Mouse (Mus musculus) adrenal gland, adult (tissue): ENCODE measurements around the gene U90926.

Source experiments
- DNase-seq, 2 experiments: peaks; one replicate each; pipeline ENCODE4 v3.0.0; 2022 to 2023; ENCODE audit warnings: low spot score in 1 of 2; ENCODE audit not compliant: inconsistent age in 2 of 2

Gene U90926

DNA sequence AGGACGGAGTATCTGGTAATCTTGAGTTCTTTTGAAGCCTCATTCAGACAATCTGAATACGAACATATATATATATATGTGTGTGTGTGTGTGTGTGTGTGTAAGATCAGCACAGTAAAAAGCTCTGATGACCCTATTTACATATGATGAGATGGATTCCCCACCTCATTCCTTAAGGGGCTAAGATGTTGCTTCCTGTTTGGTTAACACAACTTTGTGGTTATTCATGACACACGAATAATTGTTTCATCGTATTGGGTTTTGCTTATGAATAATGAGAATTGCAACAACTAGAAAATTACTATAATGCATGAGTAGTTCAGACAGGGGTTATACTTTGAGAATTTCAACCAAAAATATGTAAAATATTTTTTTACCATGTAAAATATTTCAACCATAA, at the start of gene U90926:
Gene U90926 (minus strand): TSS at position 101 of the 400 bp plus-strand sequence.
- no peak for DNase-seq

DNA sequence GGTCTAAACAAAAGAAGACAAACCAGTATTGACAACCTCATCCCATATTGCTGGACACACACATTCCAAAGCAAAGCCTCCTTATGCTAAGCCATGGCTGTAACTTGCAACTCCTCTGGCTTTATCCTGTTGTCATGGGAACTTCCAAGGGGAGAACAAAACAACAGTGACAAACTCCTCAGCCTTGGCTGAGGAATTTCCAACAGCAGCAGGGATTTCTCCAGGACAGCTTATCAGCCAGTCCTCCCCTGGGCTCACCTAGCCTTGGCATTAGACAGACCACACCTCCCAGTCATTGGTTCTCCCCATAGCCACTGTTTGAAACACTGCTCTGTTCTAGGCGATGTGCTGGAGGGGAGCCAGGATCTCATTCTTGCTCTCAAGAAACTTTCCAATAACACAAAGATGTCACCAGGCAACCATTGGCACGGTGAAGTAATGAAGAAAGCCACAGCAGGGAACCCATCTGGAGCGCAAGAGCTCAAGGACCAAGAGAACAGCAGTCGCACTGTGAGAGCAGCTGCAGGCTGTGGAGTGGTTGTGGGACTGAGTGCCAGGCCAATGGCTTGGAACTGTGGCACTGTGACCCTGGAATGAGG, 48.7 kb upstream of the U90926 start:
- DNase-seq = peak; percentile 66 to 89

DNA sequence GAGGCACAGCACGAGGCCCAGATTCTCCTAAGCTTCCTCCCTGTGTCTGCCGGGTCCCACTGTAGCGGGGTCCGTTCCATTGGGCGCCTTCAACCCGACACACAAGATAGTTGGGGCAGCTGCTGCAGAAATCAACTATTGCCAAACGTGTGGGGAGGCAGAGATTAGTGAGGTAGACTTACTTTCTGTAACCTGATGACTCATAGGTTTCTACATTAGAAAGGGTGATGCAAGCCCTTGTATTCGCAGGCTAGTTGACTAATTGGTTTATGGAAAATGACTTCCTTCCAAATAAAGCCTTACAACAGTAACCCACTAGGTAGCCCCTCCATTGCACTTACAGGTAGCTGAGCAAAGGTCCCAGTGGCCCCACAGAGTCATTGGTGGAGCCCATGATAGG, 47.4 kb upstream of the U90926 start:
- DNase-seq = peak in 1 of 2 experiments; percentile 44

DNA sequence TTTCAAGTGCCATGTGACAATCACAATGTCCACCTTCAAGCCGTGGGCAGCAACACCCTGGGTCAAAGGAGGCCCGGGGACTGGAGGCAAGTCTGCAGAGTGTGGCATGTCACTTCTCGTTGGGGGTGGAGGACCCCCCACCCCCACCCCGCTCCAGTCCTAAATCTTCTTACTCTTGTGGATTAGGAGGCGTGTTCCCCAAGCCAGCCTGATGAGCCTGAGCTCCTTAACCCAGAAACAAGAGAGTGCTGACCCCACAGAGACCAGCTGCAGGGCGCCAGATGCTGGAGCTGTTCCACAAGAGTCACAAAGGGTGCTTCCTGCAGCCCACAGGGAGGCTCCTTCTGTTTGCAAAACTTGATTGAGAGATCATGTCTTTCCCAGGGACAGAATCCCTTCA, 41.0 kb upstream of the U90926 start, which contains the start of gene Ppef2:
Gene Ppef2 (minus strand): TSS at position 61 of the 400 bp plus-strand sequence.
- no peak for DNase-seq

DNA sequence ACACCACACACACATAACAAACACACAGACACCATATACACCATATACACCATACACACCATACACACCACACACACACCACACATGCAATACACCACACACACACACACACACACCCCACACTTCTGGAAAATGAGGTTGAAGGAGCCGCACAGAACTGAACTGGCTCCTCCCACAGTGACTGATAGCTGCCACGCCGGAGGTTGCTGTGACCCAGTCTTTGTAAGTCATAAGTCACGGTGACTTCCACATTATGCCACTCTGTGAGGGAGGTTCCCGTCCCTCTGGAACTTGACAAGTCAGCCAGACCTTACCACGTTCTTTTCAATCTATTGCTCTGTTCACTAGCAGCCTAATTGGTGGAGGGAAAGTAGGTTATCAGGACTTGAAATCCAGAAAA, 39.3 kb upstream of the U90926 start:
- DNase-seq = no peak

DNA sequence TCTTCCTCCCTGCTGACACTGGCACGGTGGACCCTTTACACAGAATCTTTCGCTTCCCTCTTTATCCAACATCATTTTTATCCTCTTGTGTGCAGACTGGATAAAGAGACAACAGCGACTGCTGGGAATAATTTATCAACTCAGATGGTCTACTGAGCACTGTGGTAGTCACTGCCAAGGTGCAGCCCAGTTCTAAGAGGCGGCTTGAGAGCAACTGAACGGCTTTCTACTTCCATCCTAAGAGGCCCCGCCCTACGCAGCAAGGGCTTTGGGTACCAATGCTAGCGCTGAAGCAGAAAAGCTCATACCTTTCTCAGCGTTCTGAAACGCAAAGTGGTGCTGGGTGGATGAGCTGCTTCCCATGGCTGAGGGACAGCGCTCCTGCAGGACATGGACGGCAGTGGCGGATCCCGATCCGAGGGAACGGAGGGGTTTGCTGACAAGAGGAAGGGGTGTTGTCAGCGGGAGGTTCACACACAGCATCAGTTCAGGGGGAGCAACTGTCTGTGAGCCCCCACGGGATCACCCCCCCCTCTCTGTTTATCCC, 37.7 kb upstream of the U90926 start:
- no peak for DNase-seq

DNA sequence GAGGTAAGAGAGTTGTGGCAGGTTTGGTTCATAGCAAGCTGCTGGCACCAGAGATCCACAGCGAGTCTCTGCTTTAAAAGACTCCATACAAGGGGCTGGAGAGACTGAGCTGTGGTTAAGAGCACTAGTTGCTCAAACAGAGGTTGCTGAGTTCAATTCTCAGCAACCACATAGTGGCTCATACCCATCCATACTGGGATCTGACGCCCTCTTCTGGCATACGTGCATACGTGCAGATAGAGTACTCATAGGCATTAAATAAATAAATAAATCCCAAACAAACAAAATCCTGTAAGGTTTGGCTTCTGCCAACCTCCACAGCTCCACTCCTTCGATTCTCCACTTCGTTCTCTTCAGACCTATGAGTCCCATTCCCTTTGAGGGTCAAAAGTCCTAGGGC, 36.8 kb upstream of the U90926 start:
- no peak for DNase-seq

DNA sequence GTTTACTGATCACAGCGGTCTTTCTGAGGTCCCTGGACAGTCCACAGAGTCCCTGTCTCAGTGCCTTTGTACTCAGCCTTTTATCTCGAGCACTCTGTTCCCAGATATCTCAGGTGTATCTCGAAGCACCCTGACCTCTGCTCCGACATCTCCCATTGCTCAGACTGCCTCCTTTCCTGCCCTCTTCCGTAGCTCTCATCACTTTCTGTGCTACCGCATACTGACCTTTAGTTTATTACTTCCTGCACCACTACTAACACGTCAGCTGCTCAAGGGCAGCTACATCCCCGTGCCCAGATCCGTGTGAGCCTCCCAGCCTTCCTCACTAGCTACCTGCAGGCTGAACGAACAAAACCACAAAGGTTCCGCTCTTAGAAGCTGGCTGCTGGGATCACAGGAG, 33.4 kb upstream of the U90926 start:
- no peak for DNase-seq

DNA sequence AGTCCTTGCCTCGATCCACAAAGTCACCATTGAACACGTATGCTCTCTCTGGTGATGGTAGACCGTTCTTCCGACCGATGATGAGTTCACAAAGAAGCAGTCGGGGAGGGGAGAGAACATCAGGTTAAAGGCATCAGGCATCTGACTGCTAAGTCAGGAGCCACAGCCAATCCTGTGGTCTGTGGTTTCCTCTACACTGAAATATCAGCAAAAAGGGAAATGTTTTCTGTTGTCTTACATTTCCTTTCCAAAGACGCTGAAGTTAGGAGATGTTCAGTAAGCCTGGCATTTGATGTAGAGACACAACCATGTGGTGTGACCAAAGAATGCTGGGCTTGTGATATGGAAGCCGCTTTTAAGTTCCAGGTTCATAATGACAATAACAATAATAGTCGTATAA, 30.3 kb upstream of the U90926 start:
- DNase-seq = no peak

DNA sequence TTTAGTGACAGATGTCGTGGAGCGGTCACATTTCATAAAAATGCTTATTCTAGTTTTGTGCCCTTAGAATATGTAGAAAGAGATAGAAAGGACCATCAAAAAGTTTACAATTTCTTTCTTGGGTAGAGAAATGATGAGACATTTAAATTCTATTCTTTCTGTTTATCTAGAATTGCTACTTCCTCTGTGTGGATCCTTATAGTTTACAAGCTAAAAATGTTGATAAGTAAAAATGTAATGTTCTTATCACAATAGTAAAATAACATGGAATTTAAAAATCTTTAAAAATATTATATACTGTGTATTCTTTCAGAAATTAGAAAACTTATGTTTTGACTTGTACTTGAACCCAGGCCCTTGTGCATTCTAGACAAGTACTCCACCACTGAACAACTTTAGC, 29.7 kb upstream of the U90926 start:
- no peak for DNase-seq

DNA sequence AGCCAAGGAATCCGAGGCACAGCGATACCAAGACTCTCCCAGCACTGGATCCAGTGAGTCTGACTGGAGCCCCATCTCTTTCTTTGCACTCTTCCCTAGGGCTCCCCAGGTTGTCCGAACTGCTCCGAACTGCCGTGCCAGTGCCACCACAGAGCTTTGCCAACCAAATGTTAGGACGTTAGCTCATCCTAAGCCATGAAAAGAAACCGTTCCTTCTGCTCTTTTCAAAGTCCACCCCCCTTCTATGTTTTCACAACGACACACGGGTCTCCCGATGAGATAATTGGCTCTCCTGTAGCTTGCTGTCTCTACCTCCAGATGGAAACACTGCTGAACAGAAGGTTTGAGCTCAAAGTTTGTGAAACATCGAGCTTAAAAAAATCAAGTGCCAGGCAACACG, 25.6 kb upstream of the U90926 start:
- DNase-seq = no peak

DNA sequence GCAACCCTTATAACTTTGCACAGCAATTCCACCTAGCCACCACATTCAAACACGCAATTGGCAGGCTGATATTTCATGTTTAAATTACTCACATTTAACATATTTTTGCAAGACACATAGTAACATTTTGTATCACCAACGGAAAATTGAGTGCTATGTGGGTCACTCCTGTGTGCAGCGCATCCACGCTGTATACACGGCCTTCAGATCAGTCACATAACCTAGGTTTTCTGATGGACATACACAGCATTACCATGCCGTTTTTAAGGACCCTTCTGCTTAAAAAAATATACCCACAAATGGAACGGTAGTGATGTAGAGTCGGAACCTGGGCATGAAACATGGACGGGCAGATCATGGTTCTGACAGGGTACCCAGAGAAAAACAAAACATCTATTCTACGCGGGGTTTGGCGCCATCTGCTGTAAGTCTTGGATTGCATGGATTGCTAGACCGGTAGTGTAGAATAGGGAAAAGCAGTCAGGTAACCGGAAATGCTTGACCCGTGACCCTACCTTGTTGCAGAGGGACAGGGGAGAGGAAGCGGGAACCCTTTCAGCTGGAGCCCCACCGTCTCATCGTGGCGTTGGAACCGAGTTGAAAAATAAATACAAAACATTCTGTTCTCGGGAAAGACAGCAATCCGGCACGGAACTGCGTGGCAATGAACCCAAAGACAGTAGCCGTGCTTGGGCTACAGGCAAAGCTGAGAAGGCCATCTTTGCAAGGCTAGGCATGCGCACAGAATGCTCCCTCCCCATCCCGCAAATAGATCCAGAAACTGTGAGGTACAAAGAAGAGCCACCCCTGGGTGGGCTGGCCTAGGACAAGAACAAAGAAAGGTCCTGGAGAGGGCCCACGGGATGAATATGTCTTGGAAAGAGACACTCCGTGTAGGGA, 24.4 kb upstream of the U90926 start:
- DNase-seq = peak; percentile 60 to 90

DNA sequence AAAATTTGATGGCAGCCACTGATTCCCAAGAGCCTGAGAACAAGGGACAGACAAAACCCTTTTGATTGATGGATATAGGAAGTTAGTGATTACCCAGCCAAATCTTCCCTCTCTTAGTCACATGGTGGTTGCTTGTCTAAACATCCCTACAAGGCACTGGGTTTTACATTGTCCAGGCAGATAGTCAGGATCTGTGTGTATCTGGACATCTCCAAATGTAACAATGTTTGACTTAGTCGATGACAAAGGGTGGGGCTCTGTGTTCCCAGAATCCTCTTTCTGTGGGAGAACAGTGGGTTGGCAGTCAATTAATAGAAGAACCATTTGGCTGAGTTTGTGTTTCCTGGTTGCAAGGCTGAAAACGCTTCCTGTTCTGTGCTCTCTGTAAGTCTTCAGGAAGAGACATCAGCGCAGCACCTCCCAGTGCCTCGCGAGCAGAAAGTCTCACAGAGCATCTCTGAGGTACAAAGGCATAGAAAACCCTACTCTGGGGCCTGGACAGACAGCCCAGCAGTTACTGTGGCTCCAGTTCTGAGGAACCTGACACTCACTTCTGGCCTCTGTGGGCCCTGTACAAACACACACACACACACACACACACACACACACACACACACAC, 19.8 kb upstream of the U90926 start:
- DNase-seq = no peak

DNA sequence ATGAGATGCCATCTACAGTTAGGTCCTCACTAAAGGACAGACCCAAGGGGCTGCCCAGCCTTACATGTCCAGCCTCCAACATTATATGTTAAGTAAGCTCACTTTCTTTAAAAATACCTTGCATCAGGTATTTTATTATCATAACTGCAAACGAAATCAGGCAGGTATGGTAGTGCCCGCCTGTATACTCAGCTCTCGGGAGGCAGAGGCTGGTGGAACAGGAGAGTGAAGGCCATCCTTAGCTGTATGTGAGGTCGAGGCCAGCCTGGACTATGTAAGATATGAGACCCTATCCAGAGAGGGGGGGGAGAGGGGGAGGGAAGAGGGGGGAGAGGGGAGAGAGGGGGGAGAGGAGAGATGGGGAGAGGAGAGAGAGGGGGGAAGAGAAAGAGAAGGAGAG, 18.2 kb upstream of the U90926 start:
- no peak for DNase-seq

DNA sequence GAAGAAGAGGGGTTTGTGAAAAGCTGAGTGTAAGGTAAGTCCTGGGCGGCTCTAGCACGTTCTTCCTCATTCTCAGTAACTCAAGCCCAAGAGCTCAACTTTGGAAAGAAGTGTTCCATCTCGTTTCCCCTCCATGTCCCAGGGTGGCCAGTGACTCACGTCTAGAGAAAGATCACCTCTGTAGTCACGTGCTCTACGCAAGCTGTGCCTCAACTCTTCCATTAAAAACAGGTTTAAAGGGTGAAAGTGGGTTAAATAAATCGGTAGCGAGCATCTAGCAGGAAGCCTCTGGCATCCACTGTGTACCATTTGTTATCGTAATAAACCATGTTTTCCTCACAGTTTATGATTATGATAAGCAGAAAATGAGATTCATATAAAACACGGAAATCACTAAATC, 16.6 kb upstream of the U90926 start:
- DNase-seq = no peak

DNA sequence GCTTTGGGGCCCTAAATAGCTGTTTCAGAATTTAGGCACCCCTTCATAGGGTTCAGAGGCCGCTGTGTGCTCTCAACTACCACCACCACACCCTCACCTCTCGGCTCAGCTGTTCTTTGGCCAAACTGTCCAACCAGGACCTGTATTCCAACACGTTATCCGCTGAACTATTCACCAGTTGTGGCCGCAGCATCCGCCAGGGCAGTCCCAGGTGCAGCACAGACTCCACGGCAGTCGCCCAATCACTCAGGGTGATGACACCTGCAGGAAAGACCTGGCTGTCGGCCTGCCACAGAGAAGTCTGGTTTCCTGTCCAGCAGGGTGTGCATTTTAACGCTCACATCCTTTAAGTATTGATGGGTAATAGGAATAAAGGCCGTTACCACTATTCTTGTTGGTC, 15.1 kb upstream of the U90926 start:
- DNase-seq = no peak

DNA sequence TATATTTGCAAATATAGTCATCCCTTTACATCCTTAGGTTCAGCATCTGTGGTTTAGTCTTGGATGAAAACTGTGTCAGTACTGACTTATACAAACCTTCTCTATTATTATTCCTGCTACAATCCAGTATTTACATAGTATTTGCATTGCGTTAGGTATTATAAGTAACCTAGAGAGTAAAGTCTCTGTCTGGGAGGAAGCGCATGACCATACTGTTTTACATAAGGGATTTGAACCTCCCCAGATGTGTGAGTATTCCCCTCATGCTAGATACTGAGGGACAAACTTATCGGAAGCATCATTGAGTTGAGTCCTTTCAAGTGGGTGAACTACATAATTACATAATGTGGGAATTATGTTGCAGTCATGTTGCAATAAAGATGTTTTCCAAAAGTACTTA, 14.3 kb upstream of the U90926 start:
- no peak for DNase-seq

DNA sequence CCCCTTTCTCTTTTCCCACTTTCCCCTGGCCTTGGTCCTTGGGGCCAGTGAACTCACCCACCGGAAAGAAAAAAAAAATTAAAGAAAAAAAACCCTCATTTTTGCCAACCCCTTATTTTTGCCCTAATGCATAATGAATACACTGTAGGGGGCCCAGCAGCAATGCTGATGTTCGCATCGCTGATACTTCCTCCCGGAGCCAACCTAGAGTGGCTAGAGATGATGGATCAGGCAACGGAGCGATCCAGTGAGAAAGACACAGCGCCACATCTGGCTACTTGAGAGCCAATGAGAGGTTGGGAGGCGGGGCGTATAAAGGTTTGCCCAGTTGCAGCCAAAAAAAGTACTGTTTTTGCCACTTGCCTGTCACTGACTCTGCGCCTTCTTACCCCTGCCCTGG, 13.6 kb upstream of the U90926 start:
- no peak for DNase-seq

DNA sequence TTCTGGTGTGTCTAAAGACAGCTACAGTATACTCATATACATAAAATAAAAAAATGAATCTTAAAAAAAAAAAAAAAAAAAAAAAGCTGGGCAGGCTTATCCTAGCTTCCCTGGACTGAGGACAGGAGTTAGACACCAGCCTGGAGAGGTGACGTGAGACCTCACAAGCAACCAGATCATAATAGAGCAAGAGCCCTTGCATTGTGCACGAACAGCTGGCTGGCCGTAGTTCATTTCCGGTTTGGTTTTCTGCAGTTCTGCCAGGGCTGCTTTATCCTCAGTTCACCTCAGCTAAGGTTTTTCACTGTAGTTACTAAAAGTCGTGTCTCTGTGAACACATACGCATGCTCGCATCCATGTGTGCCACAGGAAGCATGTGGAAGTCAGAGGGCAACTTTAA, 12.6 kb upstream of the U90926 start:
- DNase-seq = no peak

DNA sequence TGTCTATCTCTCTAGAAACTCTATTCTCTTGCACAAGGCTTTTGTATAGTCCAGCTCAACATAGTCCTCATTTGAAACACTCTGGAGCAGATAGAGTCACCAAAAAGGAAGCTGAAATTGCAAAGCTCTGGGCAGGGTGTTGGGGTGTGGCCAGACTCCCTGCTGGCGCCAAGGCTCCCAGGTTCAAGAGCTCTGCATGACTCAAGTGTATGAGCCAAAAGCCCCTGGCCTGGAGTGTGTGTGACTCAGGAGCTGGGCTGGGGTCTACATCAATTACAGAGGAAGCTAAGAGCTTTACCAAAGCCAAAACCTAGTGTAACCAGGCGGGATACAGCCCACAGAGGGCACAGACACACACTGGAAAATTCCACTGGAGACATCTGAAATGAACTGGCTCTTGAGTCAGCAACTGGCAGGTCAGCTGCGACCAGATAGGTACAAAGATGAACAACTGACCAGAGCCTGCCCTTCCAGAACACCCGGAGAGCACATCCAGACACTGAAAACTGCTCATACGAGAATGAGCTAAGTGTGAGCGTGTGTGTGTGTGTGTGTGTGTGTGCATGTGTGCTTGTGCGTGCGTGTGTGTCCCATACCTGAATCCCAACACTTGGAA, 5.2 kb upstream of the U90926 start:
- DNase-seq = no peak

DNA sequence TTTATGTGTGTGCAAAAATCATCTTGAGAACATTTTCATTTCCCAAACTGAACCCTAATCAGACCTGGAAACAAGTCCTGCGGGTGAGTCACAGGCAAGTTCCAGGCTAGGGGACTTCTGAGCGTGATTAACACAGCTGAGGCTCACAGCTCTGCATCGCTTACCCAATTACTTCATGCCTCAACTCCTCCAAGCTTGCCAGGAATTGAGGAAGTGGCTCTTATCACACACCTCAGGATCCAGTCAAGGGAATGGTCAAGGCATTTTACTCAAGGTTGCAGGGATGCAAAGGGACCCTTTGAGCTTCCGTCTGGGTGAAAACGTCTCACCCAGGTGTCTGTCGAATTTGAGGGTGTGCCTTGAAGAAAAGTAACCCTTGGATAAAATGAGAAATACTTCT, 4.6 kb upstream of the U90926 start:
- no peak for DNase-seq
